Mouse (Mus musculus) kidney, embryonic 15.5 days (tissue): ENCODE results near the gene Csmd2. TPM values are rescaled to one million over a fixed set of nuclear protein-coding genes. Genes with fewer than 3 reads are reported as not detected.

Experiments used
- ATAC-seq: fragments of 200-750 bp; cut with Nextera tagmentation; replicated peaks from 2 replicates; pipeline ENCODE4 v1.8.0; 2017; ENCODE audit warnings: moderate TSS enrichment; ENCODE audit not compliant: low FRiP score
- H3K27ac ChIP-seq: fragments of 300-500 bp; sonication (generic); 2 replicates; pipeline ENCODE4 v1.5.1; 2015; ENCODE audit warnings: mild to moderate bottlenecking, inconsistent platforms
- H3K27me3 ChIP-seq: fragments of 300-500 bp; sonication (generic); 2 replicates; pipeline ENCODE4 v1.6.1; 2015; ENCODE audit warnings: inconsistent platforms
- H3K36me3 ChIP-seq: fragments of 300-500 bp; sonication (generic); 2 replicates; pipeline ENCODE4 v1.6.1; 2015; ENCODE audit warnings: inconsistent platforms
- H3K4me1 ChIP-seq: fragments of 300-500 bp; sonication (generic); 2 replicates; pipeline ENCODE4 v1.6.1; 2015; ENCODE audit warnings: inconsistent platforms
- H3K4me2 ChIP-seq: fragments of 300-500 bp; sonication (generic); 2 replicates; pipeline ENCODE4 v1.6.1; 2015; ENCODE audit warnings: moderate library complexity, mild to moderate bottlenecking, inconsistent platforms
- H3K4me3 ChIP-seq: fragments of 300-500 bp; sonication (generic); replicated peaks from 2 replicates; pipeline ENCODE4 v1.5.1; 2015; ENCODE audit warnings: mild to moderate bottlenecking, inconsistent platforms
- H3K9ac ChIP-seq: fragments of 300-500 bp; sonication (generic); 2 replicates; pipeline ENCODE4 v1.6.1; 2015; ENCODE audit warnings: mild to moderate bottlenecking, inconsistent platforms
- H3K9me3 ChIP-seq: fragments of 300-500 bp; sonication (generic); replicated peaks from 2 replicates; pipeline ENCODE4 v1.6.1; 2016; ENCODE audit warnings: inconsistent platforms
- WGBS: fragments of 180-500 bp; shearing (Covaris S2); methylation state at CpG from one replicate; pipeline ENCODE4 v1.1.7; 2015; ENCODE audit warnings: mixed read lengths; 5-methylcytosine and 5-hydroxymethylcytosine counted together
- polyA plus RNA-seq: library from polyadenylated mRNA; unstranded; fragments of >200 nt; fragmentation: Nextera tagmentation; extraction: Ambion mirVana; gene quantifications from 2 replicates; pipeline ENCODE4 v1.2.1, GENCODE M21; 2015

Csmd2 gene
- polyA plus RNA-seq, 1 experiment from 2014 or later = 0.23 TPM

DNA sequence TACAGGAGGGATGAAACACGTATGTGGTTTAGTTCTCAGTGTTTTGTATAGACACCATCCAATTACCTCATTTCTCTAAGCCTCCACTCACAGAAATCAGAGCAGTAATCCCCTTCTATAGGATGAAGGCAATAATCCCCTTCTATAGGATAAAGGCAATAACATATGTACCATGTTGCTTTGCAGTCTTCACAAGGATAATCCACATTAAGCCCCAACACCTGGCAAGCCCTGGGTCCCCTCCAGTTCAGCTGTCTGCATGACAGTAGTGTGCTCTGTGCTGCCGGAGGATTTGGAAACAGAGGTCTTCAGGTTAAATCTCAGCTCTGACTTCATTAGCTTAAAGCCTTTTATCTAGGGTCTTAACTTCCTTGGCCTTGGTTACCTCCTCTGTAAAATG lies 391.3 kb downstream of the Csmd2 start:
- no peaks in the 10 kb centered on the region for H3K36me3 ChIP-seq
- 84% methylated on average over 2 of the region's 2 CpGs for WGBS
- no peaks in the 10 kb centered on the region for H3K27me3 ChIP-seq
- no peak for ATAC-seq
- no peak overlapping the region for H3K27ac ChIP-seq
- H3K4me3 ChIP-seq = no peak overlapping the region
- no peak overlapping the region for H3K4me2 ChIP-seq
- no peak overlapping the region for H3K9ac ChIP-seq
- H3K9me3 ChIP-seq = no peaks in the 10 kb centered on the region
- no peaks in the 10 kb centered on the region for H3K4me1 ChIP-seq

GRCm38 (mm10) chr4:128381331-128381730 lies 393.7 kb downstream of the Csmd2 start:
- H3K9ac ChIP-seq = no peak overlapping the region
- no peaks in the 10 kb centered on the region for H3K27me3 ChIP-seq
- no peak overlapping the region for H3K27ac ChIP-seq
- 83% methylated on average over 6 of the region's 6 CpGs for WGBS
- H3K4me2 ChIP-seq = no peak overlapping the region
- H3K36me3 ChIP-seq = no peaks in the 10 kb centered on the region
- no peak for ATAC-seq
- no peaks in the 10 kb centered on the region for H3K4me1 ChIP-seq
- H3K4me3 ChIP-seq = no peak overlapping the region
- H3K9me3 ChIP-seq = no peaks in the 10 kb centered on the region

DNA sequence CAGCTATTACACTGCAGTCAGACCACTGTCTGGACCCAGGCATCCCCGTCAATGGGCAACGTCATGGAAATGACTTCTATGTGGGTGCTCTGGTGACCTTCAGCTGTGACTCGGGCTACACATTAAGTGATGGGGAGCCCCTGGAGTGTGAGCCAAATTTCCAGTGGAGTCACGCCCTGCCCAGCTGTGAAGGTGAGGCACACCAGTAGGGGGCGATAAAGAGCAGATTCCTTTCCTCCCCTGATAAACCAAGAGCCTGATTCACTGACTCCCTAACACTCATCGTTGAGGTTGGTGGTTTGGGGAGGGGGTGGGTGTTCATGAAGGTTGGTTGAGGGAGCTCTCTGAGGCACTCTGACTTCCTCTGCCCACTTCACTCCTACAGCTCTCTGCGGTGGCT lies 396.1 kb downstream of the Csmd2 start:
- Histone ChIP-seq H3K36me3 (no peaks in the 10 kb centered on the region), H3K9ac (no peak overlapping the region), H3K9me3 (no peaks in the 10 kb centered on the region), H3K27ac (no peak overlapping the region), H3K4me2 (no peak overlapping the region), H3K4me3 (no peak overlapping the region), H3K4me1 (no peaks in the 10 kb centered on the region), H3K27me3 (no peaks in the 10 kb centered on the region)
- no peak for ATAC-seq
- WGBS = 94% methylated on average over 7 of the region's 7 CpGs

- H3K4me1 ChIP-seq = peaks cover 11% of the 10 kb centered on the region; the same call in 1 of the 2 replicates
- no peaks in the 10 kb centered on the region for H3K36me3 ChIP-seq
- H3K4me2 ChIP-seq = no peak overlapping the region
- no peak overlapping the region for H3K4me3 ChIP-seq
- no peaks in the 10 kb centered on the region for H3K9me3 ChIP-seq
- no peak for ATAC-seq
- H3K27me3 ChIP-seq = no peaks in the 10 kb centered on the region
- H3K9ac ChIP-seq = no peak overlapping the region
- 87% methylated on average over 5 of the region's 5 CpGs for WGBS
- no peak overlapping the region for H3K27ac ChIP-seq
These were observed 403.8 kb downstream of the Csmd2 start for GRCm38 (mm10) chr4:128391484-128391883.

DNA sequence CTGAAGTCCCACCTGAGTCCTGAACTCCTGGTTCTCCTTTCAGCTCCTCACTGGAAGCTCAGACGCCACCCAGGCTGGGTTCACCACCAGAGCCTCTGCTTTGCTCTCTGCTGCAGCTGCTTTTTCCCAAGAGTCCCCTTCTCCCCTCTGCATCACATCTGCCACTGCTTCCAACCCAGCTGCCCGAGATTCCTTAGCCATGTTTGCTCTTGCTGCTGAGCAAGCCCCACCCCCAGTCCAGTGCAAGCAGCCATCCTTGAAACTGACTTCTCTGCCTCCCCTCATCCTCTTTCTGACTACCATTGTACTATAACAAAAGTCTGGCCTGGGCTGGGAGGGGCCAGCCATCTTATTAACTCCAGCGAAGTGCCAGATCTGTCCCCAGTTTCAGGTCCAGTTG lies 404.6 kb downstream of the Csmd2 start:
- H3K4me3 ChIP-seq = no peak overlapping the region
- WGBS = 40% methylated on average over 3 of the region's 3 CpGs

DNA sequence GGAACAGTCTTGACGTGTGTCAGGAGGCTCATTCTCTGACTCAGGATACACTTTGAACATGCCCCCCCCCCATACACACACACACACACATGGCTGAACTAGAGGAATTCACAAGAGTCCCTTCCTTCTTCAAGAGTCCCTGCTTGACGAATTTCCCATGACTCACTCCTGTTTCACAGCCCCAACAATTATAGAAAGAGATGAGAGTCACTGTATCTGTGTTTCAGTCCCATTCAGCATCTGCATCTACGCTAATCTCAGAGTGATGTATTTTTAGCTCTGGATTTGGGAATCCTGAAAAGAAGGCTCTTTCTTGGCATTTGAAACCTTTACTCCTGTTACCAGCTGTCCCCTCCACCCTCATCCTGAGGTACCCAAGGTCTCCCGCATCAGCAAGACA lies 406.2 kb downstream of the Csmd2 start:
- 71% methylated on average over 4 of the region's 4 CpGs for WGBS
- H3K4me1 ChIP-seq = peaks cover 11% of the 10 kb centered on the region; the same call in 1 of the 2 replicates
- no peak overlapping the region for H3K4me3 ChIP-seq
- ATAC-seq = no peak
- H3K9me3 ChIP-seq = no peaks in the 10 kb centered on the region
- no peaks in the 10 kb centered on the region for H3K27me3 ChIP-seq
- H3K36me3 ChIP-seq = no peaks in the 10 kb centered on the region
- no peak overlapping the region for H3K9ac ChIP-seq
- no peak overlapping the region for H3K27ac ChIP-seq
- H3K4me2 ChIP-seq = no peak overlapping the region

More for the DNA sequence above, 404.6 kb downstream of the Csmd2 start:
- no peak overlapping the region for H3K27ac ChIP-seq
- no peak overlapping the region for H3K9ac ChIP-seq
- peaks cover 11% of the 10 kb centered on the region; the same call in 1 of the 2 replicates for H3K4me1 ChIP-seq
- H3K36me3 ChIP-seq = no peaks in the 10 kb centered on the region
- H3K9me3 ChIP-seq = no peaks in the 10 kb centered on the region
- ATAC-seq = peak; percentile 46; the same call in 1 of the 2 replicates
- H3K27me3 ChIP-seq = no peaks in the 10 kb centered on the region
- H3K4me2 ChIP-seq = no peak overlapping the region

DNA sequence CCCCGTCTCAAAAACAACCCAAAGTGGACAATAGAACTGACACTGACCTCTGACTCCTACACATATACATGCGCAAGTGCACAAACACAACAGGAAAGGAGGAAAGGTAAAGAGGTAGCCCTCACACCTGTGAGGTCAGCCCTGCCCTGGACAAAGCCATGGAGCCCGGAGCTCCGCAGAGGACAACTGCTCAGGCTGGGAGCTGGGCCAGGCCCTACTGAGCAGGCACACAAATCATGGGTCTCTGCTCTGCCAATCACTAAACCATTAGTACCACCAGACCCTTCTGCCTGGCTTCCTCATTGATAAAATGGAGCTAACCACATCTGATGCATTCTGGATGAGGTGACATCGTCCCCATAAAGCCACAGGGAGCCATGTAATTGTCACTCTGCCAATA lies 409.0 kb downstream of the Csmd2 start:
- Histone ChIP-seq H3K9ac (no peak overlapping the region), H3K4me2 (no peak overlapping the region), H3K36me3 (no peaks in the 10 kb centered on the region), H3K9me3 (no peaks in the 10 kb centered on the region), H3K27me3 (no peaks in the 10 kb centered on the region), H3K4me1 (peaks cover 11% of the 10 kb centered on the region; the same call in 1 of the 2 replicates), H3K27ac (no peak overlapping the region), H3K4me3 (no peak overlapping the region)
- WGBS = 80% methylated on average over 5 of the region's 5 CpGs
- ATAC-seq = no peak

GRCm38 (mm10) chr4:128397804-128398203 lies 410.1 kb downstream of the Csmd2 start:
- Histone ChIP-seq H3K27ac (no peak overlapping the region), H3K9ac (no peak overlapping the region), H3K4me1 (peaks cover under 1% of the 10 kb centered on the region; the same call in 1 of the 2 replicates), H3K4me3 (no peak overlapping the region), H3K9me3 (no peaks in the 10 kb centered on the region), H3K27me3 (no peaks in the 10 kb centered on the region), H3K36me3 (no peaks in the 10 kb centered on the region), H3K4me2 (no peak overlapping the region)
- ATAC-seq = no peak
- WGBS = 48% methylated on average over 7 of the region's 7 CpGs

DNA sequence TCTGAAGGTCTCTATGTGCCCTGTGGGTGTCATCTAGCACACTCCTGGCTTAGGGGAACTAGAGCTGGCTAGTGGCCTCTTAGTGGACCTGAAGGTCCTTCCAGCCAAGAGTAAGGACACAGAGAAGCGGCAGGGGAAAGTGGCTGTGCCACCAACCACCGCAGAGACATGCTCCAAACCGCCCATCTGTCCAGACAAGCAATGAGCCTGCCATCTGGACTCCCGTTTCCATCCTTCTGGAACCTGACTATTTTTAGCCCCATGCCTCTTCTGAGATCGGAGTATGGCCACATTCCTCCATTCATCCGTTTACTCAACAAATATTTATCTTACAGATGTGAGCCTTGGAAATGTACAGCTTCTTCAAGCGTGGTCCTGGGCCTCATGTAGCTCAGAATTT lies 411.3 kb downstream of the Csmd2 start:
- Histone ChIP-seq H3K4me3 (no peak overlapping the region), H3K36me3 (no peaks in the 10 kb centered on the region), H3K27ac (no peak overlapping the region), H3K9me3 (no peaks in the 10 kb centered on the region), H3K9ac (no peak overlapping the region), H3K4me1 (no peaks in the 10 kb centered on the region), H3K27me3 (no peaks in the 10 kb centered on the region), H3K4me2 (no peak overlapping the region)
- WGBS = 40% methylated on average over 7 of the region's 7 CpGs
- ATAC-seq = no peak

DNA sequence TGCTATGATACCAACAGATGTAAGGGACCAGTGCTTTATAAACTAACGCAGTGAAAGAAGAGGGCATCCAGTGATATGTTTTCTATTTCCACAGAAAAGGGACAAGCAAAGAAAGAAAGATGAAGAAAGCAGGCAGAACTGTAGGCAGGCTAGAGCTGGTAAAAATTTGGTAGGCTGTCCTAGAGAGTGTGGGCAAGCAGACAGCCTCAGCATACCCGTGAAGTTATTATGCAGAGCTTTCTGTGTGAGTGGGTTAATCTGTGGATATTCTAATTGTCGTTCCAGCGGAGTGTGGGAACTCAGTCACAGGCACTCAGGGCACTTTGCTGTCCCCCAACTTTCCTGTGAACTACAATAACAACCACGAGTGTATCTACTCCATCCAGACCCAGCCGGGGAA lies 412.4 kb downstream of the Csmd2 start:
- ATAC-seq = no peak
- WGBS = 87% methylated on average over 6 of the region's 6 CpGs

GRCm38 (mm10) chr4:128401591-128401990 lies 413.9 kb downstream of the Csmd2 start:
- Histone ChIP-seq H3K4me2 (no peak overlapping the region), H3K4me3 (no peak overlapping the region), H3K27ac (no peak overlapping the region), H3K4me1 (no peaks in the 10 kb centered on the region), H3K36me3 (no peaks in the 10 kb centered on the region), H3K9me3 (no peaks in the 10 kb centered on the region), H3K27me3 (no peaks in the 10 kb centered on the region), H3K9ac (no peak overlapping the region)
- WGBS = 80% methylated on average over 3 of the region's 3 CpGs
- ATAC-seq = no peak

More for the DNA sequence above, 412.4 kb downstream of the Csmd2 start:
- H3K4me3 ChIP-seq = no peak overlapping the region
- no peaks in the 10 kb centered on the region for H3K36me3 ChIP-seq
- no peak overlapping the region for H3K4me2 ChIP-seq
- H3K4me1 ChIP-seq = no peaks in the 10 kb centered on the region
- H3K27me3 ChIP-seq = no peaks in the 10 kb centered on the region
- no peak overlapping the region for H3K27ac ChIP-seq
- H3K9ac ChIP-seq = no peak overlapping the region
- no peaks in the 10 kb centered on the region for H3K9me3 ChIP-seq

GRCm38 (mm10) chr4:128402706-128403105 lies 415.0 kb downstream of the Csmd2 start:
- H3K4me2 ChIP-seq = no peak overlapping the region
- 75% methylated on average over 1 of the region's 1 CpGs for WGBS
- no peak for ATAC-seq
- no peaks in the 10 kb centered on the region for H3K27me3 ChIP-seq
- no peak overlapping the region for H3K9ac ChIP-seq
- H3K9me3 ChIP-seq = no peaks in the 10 kb centered on the region
- H3K36me3 ChIP-seq = no peaks in the 10 kb centered on the region
- no peak overlapping the region for H3K4me3 ChIP-seq
- no peak overlapping the region for H3K27ac ChIP-seq
- H3K4me1 ChIP-seq = no peaks in the 10 kb centered on the region

GRCm38 (mm10) chr4:128405576-128405975 lies 417.9 kb downstream of the Csmd2 start:
- ATAC-seq = no peak
- WGBS = 89% methylated on average over 3 of the region's 3 CpGs
- Histone ChIP-seq H3K36me3 (no peaks in the 10 kb centered on the region), H3K9me3 (no peaks in the 10 kb centered on the region), H3K4me3 (no peak overlapping the region), H3K27ac (no peak overlapping the region), H3K4me1 (no peaks in the 10 kb centered on the region), H3K4me2 (no peak overlapping the region), H3K9ac (no peak overlapping the region), H3K27me3 (no peaks in the 10 kb centered on the region)
